Mouse (Mus musculus) liver, postnatal 0 days (tissue): ENCODE results near the gene Pdcd1lg2.

Source experiments
- CTCF ChIP-seq: sonication (generic); IDR thresholded peaks from 2 replicates; pipeline ENCODE4 v1.5.1; 2016; ENCODE audit warnings: antibody characterized with exemption, low read depth
- EP300 ChIP-seq: IDR thresholded peaks from 2 replicates; pipeline ENCODE4 v1.6.1; 2016; ENCODE audit warnings: antibody characterized with exemption, low read depth, mild to moderate bottlenecking

GRCm38 (mm10) chr19:29455156-29455555, 44.4 kb downstream of the Pdcd1lg2 start:
- TF ChIP-seq CTCF = no peak
- no peak for TF ChIP-seq EP300
